Mouse (Mus musculus) MEL (cell line): Measurements from ENCODE around the gene Gm5475. TPM values are rescaled to one million over a fixed set of nuclear protein-coding genes. Genes with fewer than 3 reads are reported as not detected.

ENCODE experiments used
- DNase-seq: peaks from one replicate; pipeline ENCODE4 v3.0.0; 2011; ENCODE audit warnings: low read depth, low spot score
- H3K27ac ChIP-seq: 2 replicates; pipeline ENCODE4 v1.5.1; 2012; ENCODE audit warnings: low read depth, mild to moderate bottlenecking, control low read depth, low read length, moderate library complexity; ENCODE audit not compliant: control insufficient read depth
- H3K27me3 ChIP-seq, 2 experiments: fragments of 150-350 bp in 1 of 2; sonication (generic) in 1 of 2; 2 replicates each; pipeline ENCODE4 v1.6.1; 2012; ENCODE audit warnings: low read length in 2 of 2, mild to moderate bottlenecking in 2 of 2, improper control_type of control experiment in 1 of 2, moderate library complexity in 1 of 2; ENCODE audit not compliant: insufficient read depth in 2 of 2, control insufficient read depth in 1 of 2
- H3K36me3 ChIP-seq, 2 experiments: 2 replicates each; pipeline ENCODE4 v1.6.1; 2012 to 2014; ENCODE audit warnings: low read length in 2 of 2, improper control_type of control experiment in 1 of 2, inconsistent platforms in 1 of 2, mild to moderate bottlenecking in 1 of 2; ENCODE audit not compliant: insufficient read depth in 2 of 2, control insufficient read depth in 1 of 2
- H3K4me1 ChIP-seq, 2 experiments: fragments of 150-350 bp in 1 of 2; sonication (generic) in 1 of 2; 2 replicates each; pipeline ENCODE4 v1.6.1; 2012; ENCODE audit warnings: low read length in 2 of 2, improper control_type of control experiment in 1 of 2, mild to moderate bottlenecking in 1 of 2; ENCODE audit not compliant: insufficient read depth in 2 of 2, control insufficient read depth in 1 of 2
- H3K4me3 ChIP-seq, 2 experiments: fragments of 150-350 bp in 1 of 2; sonication (generic) in 1 of 2; 2 replicates each; pipeline ENCODE4 v1.5.1; 2012; ENCODE audit warnings: low read depth in 2 of 2, low read length in 2 of 2, mild to moderate bottlenecking in 2 of 2, moderate library complexity in 2 of 2, control low read depth in 1 of 2, improper control_type of control experiment in 1 of 2; ENCODE audit not compliant: control insufficient read depth in 1 of 2, insufficient read depth in 1 of 2
- H3K79me2 ChIP-seq: 2 replicates; pipeline ENCODE4 v1.6.1; 2012; ENCODE audit warnings: mild to moderate bottlenecking, low read length, moderate library complexity; ENCODE audit not compliant: control insufficient read depth, poor library complexity, insufficient read depth
- H3K9ac ChIP-seq: 2 replicates; pipeline ENCODE4 v1.6.1; 2012; ENCODE audit warnings: low read depth, mild to moderate bottlenecking, control low read depth, low read length, moderate library complexity; ENCODE audit not compliant: control insufficient read depth, poor library complexity, severe bottlenecking
- H3K9me3 ChIP-seq: fragments of 150-350 bp; sonication (generic); replicated peaks from 2 replicates; pipeline ENCODE4 v1.6.1; 2012; ENCODE audit warnings: mild to moderate bottlenecking, low read length, improper control_type of control experiment, moderate library complexity; ENCODE audit not compliant: insufficient read depth
- CHD1 ChIP-seq: IDR thresholded peaks from 2 replicates; pipeline ENCODE4 v1.6.1; 2012; ENCODE audit warnings: low read depth, mild to moderate bottlenecking, inconsistent platforms, low read length, improper control_type of control experiment
- ETS1 ChIP-seq: IDR thresholded peaks from 2 replicates; pipeline ENCODE4 v1.6.1; 2012; ENCODE audit warnings: low read depth, mild to moderate bottlenecking, inconsistent platforms, low read length, improper control_type of control experiment, moderate library complexity
- GATA1 ChIP-seq: IDR thresholded peaks from 2 replicates; pipeline ENCODE4 v1.6.1; 2011; ENCODE audit warnings: low read depth, low read length, improper control_type of control experiment
- HCFC1 ChIP-seq: IDR thresholded peaks from 2 replicates; pipeline ENCODE4 v1.6.1; 2012; ENCODE audit warnings: low read depth, mild to moderate bottlenecking, inconsistent platforms, low read length, improper control_type of control experiment, moderate library complexity
- JUND ChIP-seq: IDR thresholded peaks from 2 replicates; pipeline ENCODE4 v1.6.1; 2011; ENCODE audit warnings: low read depth, mild to moderate bottlenecking, improper control_type of control experiment, low read length
- KAT2A ChIP-seq: conservative IDR thresholded peaks from 2 replicates; pipeline ENCODE4 v1.6.1; 2012; ENCODE audit warnings: low read depth, low read length, improper control_type of control experiment, inconsistent platforms
- MAFK ChIP-seq: IDR thresholded peaks from 2 replicates; pipeline ENCODE4 v1.6.1; 2011; ENCODE audit warnings: low read depth, mild to moderate bottlenecking, low read length, improper control_type of control experiment, borderline replicate concordance
- MEF2A ChIP-seq: IDR thresholded peaks from 2 replicates; pipeline ENCODE4 v1.6.1; 2014; ENCODE audit warnings: low read depth, mild to moderate bottlenecking, inconsistent platforms, low read length, improper control_type of control experiment; ENCODE audit not compliant: poor library complexity, insufficient replicate concordance, severe bottlenecking; ENCODE audit errors: extremely low read depth
- MXI1 ChIP-seq: IDR thresholded peaks from 2 replicates; pipeline ENCODE4 v1.6.1; 2011; ENCODE audit warnings: mild to moderate bottlenecking, low read depth, low read length, improper control_type of control experiment
- NRF1 ChIP-seq: IDR thresholded peaks from 2 replicates; pipeline ENCODE4 v1.6.1; 2014; ENCODE audit warnings: low read depth, mild to moderate bottlenecking, inconsistent platforms, low read length, improper control_type of control experiment, moderate library complexity; ENCODE audit not compliant: poor library complexity, insufficient read depth, severe bottlenecking
- POLR2A ChIP-seq, 2 experiments: IDR thresholded peaks; 2 replicates each; pipeline ENCODE4 v1.6.1; 2011 to 2012; ENCODE audit warnings: low read length in 2 of 2, mild to moderate bottlenecking in 2 of 2, control low read depth in 1 of 2, improper control_type of control experiment in 1 of 2, low read depth in 1 of 2, moderate library complexity in 1 of 2; ENCODE audit not compliant: control insufficient read depth in 1 of 2, insufficient read depth in 1 of 2, poor library complexity in 1 of 2
- POLR2AphosphoS5 ChIP-seq: IDR thresholded peaks from 2 replicates; pipeline ENCODE4 v1.6.1; 2012; ENCODE audit warnings: low read depth, borderline replicate concordance, mild to moderate bottlenecking, inconsistent platforms, low read length, moderate library complexity, mixed read lengths
- TAL1 ChIP-seq: IDR thresholded peaks from 2 replicates; pipeline ENCODE4 v1.6.1; 2012; ENCODE audit warnings: mild to moderate bottlenecking, inconsistent platforms, low read length, moderate library complexity, mixed read lengths
- TBP ChIP-seq: IDR thresholded peaks from 2 replicates; pipeline ENCODE4 v1.8.0; 2011; ENCODE audit warnings: low read depth, low read length, improper control_type of control experiment
- TCF12 ChIP-seq: IDR thresholded peaks from 2 replicates; pipeline ENCODE4 v1.6.1; 2014; ENCODE audit warnings: low read depth, mild to moderate bottlenecking, inconsistent platforms, low read length, improper control_type of control experiment, moderate library complexity
- UBTF ChIP-seq: IDR thresholded peaks from 2 replicates; pipeline ENCODE4 v1.6.1; 2012; ENCODE audit warnings: low read depth, mild to moderate bottlenecking, inconsistent platforms, low read length, improper control_type of control experiment, moderate library complexity, borderline replicate concordance; ENCODE audit not compliant: insufficient read depth
- USF2 ChIP-seq, 2 experiments: IDR thresholded peaks; 2 replicates each; pipeline ENCODE4 v1.6.1; 2011 to 2012; ENCODE audit warnings: improper control_type of control experiment in 2 of 2, low read length in 2 of 2, borderline replicate concordance in 1 of 2, inconsistent platforms in 1 of 2, low read depth in 1 of 2, mild to moderate bottlenecking in 1 of 2; ENCODE audit not compliant: insufficient read depth in 1 of 2
- ZKSCAN1 ChIP-seq: IDR thresholded peaks from 2 replicates; pipeline ENCODE4 v1.6.1; 2012; ENCODE audit warnings: low read depth, mild to moderate bottlenecking, inconsistent platforms, low read length, improper control_type of control experiment, moderate library complexity
- ZNF384 ChIP-seq: IDR thresholded peaks from 2 replicates; pipeline ENCODE4 v1.6.1; 2012; ENCODE audit warnings: low read depth, mild to moderate bottlenecking, inconsistent platforms, low read length, improper control_type of control experiment
- polyA plus RNA-seq, 2 experiments: library from polyadenylated mRNA; stranded (reverse) in 1 of 2; unstranded in 1 of 2; fragments of >175 nt in 1 of 2; fragments of >200 nt in 1 of 2; gene quantifications; 2 replicates each; pipeline versions ENCODE4 v1.2.1 to v1.2.4; 2012; ENCODE audit warnings: low replicate concordance in 2 of 2, low read depth in 1 of 2; ENCODE audit not compliant: insufficient read length in 2 of 2, insufficient read depth in 1 of 2, missing spikeins in 1 of 2
- total RNA-seq: library from RNA; depleted of rRNA; stranded (reverse); fragments of 300-350 nt; gene quantifications from 2 replicates; pipeline ENCODE4 v1.2.3, GENCODE M21; 2012

Gm5475 gene
- total and polyA plus RNA-seq, 3 experiments = 0.14 to 0.15 TPM; not detected in 1

DNA sequence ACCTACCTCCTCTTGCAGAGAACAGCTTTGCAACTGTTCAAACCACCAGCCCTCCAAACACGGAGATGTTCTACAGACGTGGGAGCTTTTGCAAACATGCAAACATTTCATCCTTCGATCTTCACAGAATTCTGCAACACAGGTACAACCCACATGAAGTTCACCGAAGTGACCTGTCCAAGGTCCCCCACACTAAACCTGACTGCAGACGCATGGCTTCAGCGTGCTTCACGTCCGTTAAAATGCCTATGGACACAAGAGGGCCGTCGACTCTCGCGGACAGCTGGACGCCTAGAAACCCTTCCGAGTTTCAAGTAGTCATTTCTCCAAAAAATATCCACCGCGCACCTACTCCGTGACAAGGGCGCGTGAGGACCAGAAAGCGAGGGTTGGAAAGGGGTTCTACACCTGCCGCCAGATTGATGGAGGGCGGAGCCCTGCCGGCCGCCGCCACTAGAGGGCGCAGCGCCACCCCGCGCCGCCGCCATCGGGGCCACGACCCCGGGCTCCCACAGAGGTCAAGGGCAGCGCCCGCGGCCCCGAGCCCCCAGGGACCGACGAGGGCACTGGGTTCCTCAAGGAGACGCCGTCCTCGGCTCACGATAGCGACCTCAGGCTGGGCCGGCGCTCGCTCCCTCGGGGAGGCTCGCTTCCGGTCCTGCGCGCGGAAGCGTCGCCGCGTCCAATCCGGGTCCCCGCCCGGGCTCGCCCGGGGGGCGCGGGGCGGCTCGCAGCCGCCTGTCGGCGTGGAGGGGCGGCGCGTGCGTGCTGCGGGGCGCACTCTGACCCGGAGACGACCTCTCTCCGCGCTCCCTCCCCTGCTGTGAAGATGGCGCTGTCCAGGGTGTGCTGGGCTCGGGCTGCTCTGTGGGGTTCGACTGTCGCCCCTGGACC is 46.6 kb downstream of the Gm5475 start, which contains the start of gene Letmd1 (continued):
- TF ChIP-seq ZNF384 = no peak
- peak; percentile 35; the same call in 1 of the 2 replicates for TF ChIP-seq TCF12
- peak; percentile 87 for TF ChIP-seq HCFC1
- no peak for TF ChIP-seq ZKSCAN1
- no peak for TF ChIP-seq MAFK
- peak; percentile 91 for TF ChIP-seq MXI1
- TF ChIP-seq POLR2AphosphoS5 = no peak
- TF ChIP-seq MEF2A = no peak
- TF ChIP-seq ETS1 = no peak; the same call in 1 of the 2 replicates
- TF ChIP-seq USF2 (IDR thresholded peaks at IDR 0.05; ENCODE audit: borderline replicate concordance in 1 of 2, insufficient read depth in 1 of 2, low read depth in 1 of 2, low read length in 2 of 2) = no peak
- no peak for TF ChIP-seq CHD1
- TF ChIP-seq GATA1 = no peak
- no peak for TF ChIP-seq UBTF
- TF ChIP-seq POLR2A (IDR thresholded peaks at IDR 0.05; ENCODE audit: control insufficient read depth in 1 of 2, insufficient read depth in 1 of 2, low read depth in 1 of 2, low read length in 2 of 2, poor library complexity in 1 of 2) = peak; percentile 77 to 90
- TF ChIP-seq JUND = no peak
- TF ChIP-seq TAL1 = no peak
- no peak; the same call in 1 of the 2 replicates for TF ChIP-seq KAT2A

DNA sequence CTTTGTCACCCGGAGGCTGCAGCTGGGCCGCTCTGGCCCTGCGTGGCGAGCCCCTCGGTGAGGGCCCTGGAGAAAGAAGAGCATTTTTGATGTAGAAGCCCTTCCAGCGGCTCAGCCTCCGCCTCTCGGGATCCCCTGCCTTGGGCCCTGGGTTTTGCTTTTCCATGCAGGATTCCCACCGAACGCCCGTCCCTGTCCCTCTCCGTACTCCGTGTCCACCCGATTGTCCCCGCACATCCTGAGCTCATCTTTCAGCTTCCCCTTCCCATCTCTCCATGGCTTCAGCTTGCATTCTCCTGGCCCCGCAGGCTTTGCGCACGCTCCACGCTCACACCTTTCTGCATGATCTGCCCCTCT is 47.2 kb downstream of the Gm5475 start:
- TF ChIP-seq TBP = 0 out of 2 replicates have a peak, but pooled peaks have one; percentile 3
- peak; percentile 46; the same call in 1 of the 2 replicates for TF ChIP-seq NRF1
- TF ChIP-seq ETS1 = no peak
- peaks cover 0 to 10% of the 10 kb centered on the region in 2 experiments; a peak in 2 of 4 replicates for H3K4me1 ChIP-seq

More for the DNA sequence above, 47.2 kb downstream of the Gm5475 start:
- no peak for DNase-seq
- peak overlapping the region; percentile 17; the same call in 1 of the 2 replicates for H3K27ac ChIP-seq
- H3K9ac ChIP-seq = peak overlapping the region; percentile 97
- H3K36me3 ChIP-seq = peaks cover 0 to 10% of the 10 kb centered on the region in 2 experiments; a peak in 3 of 4 replicates
- no peaks in the 10 kb centered on the region for H3K9me3 ChIP-seq
- H3K79me2 ChIP-seq = peaks cover 19% of the 10 kb centered on the region
- peak overlapping the region; percentile 89 for H3K4me3 ChIP-seq
- no peaks in the 10 kb centered on the region for H3K27me3 ChIP-seq
